Mouse (Mus musculus) neural tube, embryonic 11.5 days (tissue): Measurements from ENCODE around the gene Nobox. TPM values are rescaled to one million over a fixed set of nuclear protein-coding genes. Genes with fewer than 3 reads are reported as not detected.

ENCODE experiments used
- ATAC-seq: fragments of 200-750 bp; cut with Nextera tagmentation; 2 replicates; pipeline ENCODE4 v1.8.0; 2017; ENCODE audit warnings: moderate number of reproducible peaks, mild to moderate bottlenecking, moderate TSS enrichment, moderate library complexity; ENCODE audit not compliant: insufficient read depth, low FRiP score, low TSS enrichment
- DNase-seq: peaks from one replicate; pipeline ENCODE4 v3.0.0-alpha.2; 2015; ENCODE audit warnings: low spot score
- H3K27ac ChIP-seq: fragments of 300-500 bp; sonication (generic); 2 replicates; pipeline ENCODE4 v1.5.1; 2014; ENCODE audit warnings: low read depth, mild to moderate bottlenecking, low read length
- H3K27me3 ChIP-seq: fragments of 300-500 bp; sonication (generic); 2 replicates; pipeline ENCODE4 v1.6.1; 2014; ENCODE audit warnings: mild to moderate bottlenecking, low read length, mixed read lengths; ENCODE audit not compliant: control insufficient read depth, insufficient read depth
- H3K36me3 ChIP-seq: fragments of 300-500 bp; sonication (generic); 2 replicates; pipeline ENCODE4 v1.6.1; 2014; ENCODE audit warnings: mild to moderate bottlenecking, low read length, moderate library complexity, mixed read lengths; ENCODE audit not compliant: control insufficient read depth, insufficient read depth
- H3K4me1 ChIP-seq: fragments of 300-500 bp; sonication (generic); 2 replicates; pipeline ENCODE4 v1.6.1; 2014; ENCODE audit warnings: low read length, mixed read lengths; ENCODE audit not compliant: control insufficient read depth, insufficient read depth
- H3K4me2 ChIP-seq: fragments of 300-500 bp; sonication (generic); 2 replicates; pipeline ENCODE4 v1.6.1; 2014; ENCODE audit warnings: low read depth, mild to moderate bottlenecking, moderate library complexity
- H3K4me3 ChIP-seq: fragments of 300-500 bp; sonication (generic); 2 replicates; pipeline ENCODE4 v1.5.1; 2014; ENCODE audit warnings: low read depth, low read length
- H3K9ac ChIP-seq: fragments of 300-500 bp; sonication (generic); 2 replicates; pipeline ENCODE4 v1.6.1; 2014; ENCODE audit warnings: mild to moderate bottlenecking, low read length
- H3K9me3 ChIP-seq: fragments of 300-500 bp; sonication (generic); 2 replicates; pipeline ENCODE4 v1.6.1; 2016; ENCODE audit warnings: low read length; ENCODE audit not compliant: control insufficient read depth
- WGBS: fragments of 180-500 bp; shearing (Covaris S2); extraction: QIAGEN DNeasy Blood & Tissue Kit; methylation state at CpG from one replicate; pipeline ENCODE4 v1.1.7; 2014; 5-methylcytosine and 5-hydroxymethylcytosine counted together
- polyA plus RNA-seq: library from polyadenylated mRNA; unstranded; fragments of >200 nt; fragmentation: Nextera tagmentation; extraction: Ambion mirVana; gene quantifications from 2 replicates; pipeline ENCODE4 v1.2.1, GENCODE M21; 2014

Nobox gene
- polyA plus RNA-seq, 1 experiment from 2014 or later, result not detected

DNA sequence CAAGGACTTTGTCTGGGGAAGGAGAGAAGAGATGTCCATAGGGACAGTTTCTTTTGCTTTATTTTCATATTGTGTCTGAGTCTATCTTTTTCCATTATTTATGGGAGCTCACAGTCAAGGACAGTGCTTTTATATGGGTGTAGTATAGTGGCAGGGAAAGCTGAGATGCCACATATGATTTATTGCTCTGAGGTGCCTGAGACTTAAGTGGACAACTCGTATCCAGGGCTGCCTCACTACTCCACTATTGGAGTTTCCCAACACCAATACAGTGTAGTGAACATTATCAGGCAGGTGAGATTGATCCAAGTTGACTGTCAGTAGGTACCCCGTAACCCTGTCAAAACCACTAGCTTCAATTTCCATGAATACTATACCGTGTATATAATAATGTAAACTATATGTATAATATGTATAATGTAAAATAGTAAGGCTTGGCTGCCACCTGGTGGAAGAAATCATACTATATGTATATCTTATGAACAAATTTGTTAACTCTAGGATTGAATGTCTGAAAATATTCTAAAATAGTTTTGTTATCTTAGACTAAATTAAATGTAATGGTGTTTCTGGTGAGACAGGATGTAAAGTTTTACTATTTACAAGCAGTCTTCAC lies 26.4 kb upstream of the Nobox start:
- 81% methylated on average over 3 of the region's 3 CpGs for WGBS
- Histone ChIP-seq H3K36me3 (no peaks in the 10 kb centered on the region), H3K4me1 (no peaks in the 10 kb centered on the region), H3K9me3 (no peaks in the 10 kb centered on the region), H3K27ac (no peak overlapping the region), H3K27me3 (no peaks in the 10 kb centered on the region), H3K4me2 (no peak overlapping the region), H3K4me3 (no peak overlapping the region), H3K9ac (no peak overlapping the region)
- ATAC-seq (no peak), DNase-seq (no peak)

DNA sequence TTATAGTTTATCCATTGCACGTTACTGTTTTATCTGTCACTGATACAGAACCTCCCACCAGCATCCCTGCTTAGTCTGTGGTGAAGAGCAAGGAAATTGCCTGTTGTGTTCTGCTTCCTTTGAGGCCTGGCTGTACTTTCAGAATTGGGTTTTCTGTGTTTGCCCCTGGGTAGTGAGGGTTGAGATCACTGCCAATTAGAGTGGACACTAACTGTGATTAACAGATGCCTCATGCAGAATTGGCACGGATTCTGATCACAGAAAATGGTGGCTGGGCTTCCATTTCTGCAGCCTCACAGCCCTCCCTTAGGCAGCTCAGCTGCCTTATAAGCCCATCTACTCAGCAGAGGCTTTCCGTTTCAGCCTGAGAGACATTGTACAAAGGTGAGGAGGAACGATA lies 24.1 kb upstream of the Nobox start:
- Histone ChIP-seq H3K4me2 (no peak overlapping the region), H3K9ac (no peak overlapping the region), H3K9me3 (no peaks in the 10 kb centered on the region), H3K4me1 (no peaks in the 10 kb centered on the region), H3K36me3 (no peaks in the 10 kb centered on the region), H3K27ac (no peak overlapping the region), H3K27me3 (no peaks in the 10 kb centered on the region), H3K4me3 (no peak overlapping the region)
- WGBS, result 86% methylated on average over 4 of the region's 4 CpGs
- DNase-seq, result no peak
- ATAC-seq, result no peak

DNA sequence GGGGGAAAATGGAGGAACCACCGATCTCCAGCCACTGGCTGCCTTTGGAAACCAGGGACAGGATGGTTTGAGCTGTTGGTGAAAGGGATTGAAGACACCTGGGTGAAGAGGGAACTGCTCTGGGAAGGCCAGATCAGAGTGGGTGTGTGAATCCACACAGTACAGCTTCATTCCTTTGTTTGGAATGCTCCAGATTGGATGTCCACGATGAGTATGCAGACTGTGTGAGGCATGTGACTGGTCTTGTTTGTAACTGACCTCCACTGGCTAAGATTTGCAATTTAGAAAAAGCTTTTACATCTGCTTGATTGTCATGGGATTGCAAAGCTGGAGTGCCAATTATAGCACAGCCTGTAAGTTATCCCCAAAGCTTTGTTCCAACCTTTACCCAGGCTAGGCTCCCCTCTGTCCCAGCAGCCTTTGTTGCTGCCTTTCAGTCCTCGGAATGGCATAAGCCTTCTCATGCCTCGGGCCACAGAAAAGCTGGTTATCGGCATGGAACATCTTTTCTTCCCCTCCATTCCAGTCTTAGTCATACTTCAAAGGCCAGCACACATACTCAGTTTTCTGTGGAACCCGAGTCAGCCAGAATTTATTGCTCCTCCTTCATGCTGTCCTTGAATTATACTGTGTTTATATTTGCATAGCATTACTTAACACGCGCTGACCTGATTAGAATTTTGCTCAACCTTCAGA lies 3.8 kb upstream of the Nobox start:
- no peak overlapping the region for H3K27ac ChIP-seq
- DNase-seq (no peak), ATAC-seq (peak; percentile 42; the same call in 1 of the 2 replicates)
- no peaks in the 10 kb centered on the region for H3K27me3 ChIP-seq
- H3K36me3 ChIP-seq, result no peaks in the 10 kb centered on the region
- H3K4me3 ChIP-seq, result no peak overlapping the region
- no peaks in the 10 kb centered on the region for H3K4me1 ChIP-seq
- 70% methylated on average over 8 of the region's 8 CpGs for WGBS
- no peaks in the 10 kb centered on the region for H3K9me3 ChIP-seq
- H3K4me2 ChIP-seq, result no peak overlapping the region
- no peak overlapping the region for H3K9ac ChIP-seq

DNA sequence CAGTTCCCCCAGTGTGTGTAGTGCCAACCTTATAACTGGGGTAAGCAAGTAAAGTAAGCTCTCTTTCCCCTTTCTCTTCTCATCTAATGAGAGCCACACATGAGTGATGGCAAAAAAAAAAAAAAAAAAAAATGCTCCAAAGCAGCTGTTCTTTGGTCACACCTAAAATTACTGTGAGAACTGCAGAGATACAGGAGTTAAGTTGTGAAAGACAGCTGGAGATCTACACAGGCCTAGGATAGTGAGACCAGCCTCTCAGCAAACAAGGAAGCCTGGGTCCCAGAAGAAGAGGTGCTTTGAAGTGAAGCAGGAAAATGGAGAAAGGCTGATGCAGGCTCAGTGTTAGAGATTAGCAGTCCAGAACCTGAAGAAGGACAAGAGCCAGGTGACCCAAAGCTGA lies 3.2 kb upstream of the Nobox start:
- Histone ChIP-seq H3K27ac (no peak overlapping the region), H3K27me3 (no peaks in the 10 kb centered on the region)

DNA sequence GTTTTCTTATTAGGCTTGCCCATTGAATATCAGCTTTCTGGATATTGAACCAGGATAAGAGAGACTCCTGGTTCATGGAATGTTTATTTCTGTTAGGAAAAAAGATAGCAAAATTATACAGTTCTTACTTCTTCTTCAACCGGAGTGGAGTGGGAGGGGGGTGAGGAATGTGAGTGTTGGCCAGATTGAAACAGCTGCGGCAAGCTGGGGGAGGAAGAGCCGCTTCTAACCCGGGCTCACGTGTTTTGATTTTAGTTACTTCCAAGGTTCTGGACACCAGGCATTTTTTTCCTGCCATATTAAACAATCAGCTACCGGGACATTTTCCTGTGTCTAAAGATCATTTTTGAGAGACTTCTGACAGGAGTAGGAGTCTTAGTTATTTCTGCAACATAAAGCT lies 717 bp upstream of the Nobox start:
- no peak for ATAC-seq
- no peak overlapping the region for H3K4me2 ChIP-seq
- H3K27me3 ChIP-seq, result no peaks in the 10 kb centered on the region
- H3K4me1 ChIP-seq, result no peaks in the 10 kb centered on the region
- no peak overlapping the region for H3K9ac ChIP-seq
- no peaks in the 10 kb centered on the region for H3K36me3 ChIP-seq
- H3K4me3 ChIP-seq, result no peak overlapping the region
- WGBS, result 66% methylated on average over 6 of the region's 6 CpGs
- no peak overlapping the region for H3K27ac ChIP-seq
- no peak for DNase-seq
- H3K9me3 ChIP-seq, result no peaks in the 10 kb centered on the region

More for the DNA sequence above, 3.2 kb upstream of the Nobox start:
- ATAC-seq, result no peak
- Histone ChIP-seq H3K9ac (no peak overlapping the region), H3K4me2 (no peak overlapping the region), H3K9me3 (no peaks in the 10 kb centered on the region), H3K36me3 (no peaks in the 10 kb centered on the region), H3K4me3 (no peak overlapping the region), H3K4me1 (no peaks in the 10 kb centered on the region)
- no peak for DNase-seq

DNA sequence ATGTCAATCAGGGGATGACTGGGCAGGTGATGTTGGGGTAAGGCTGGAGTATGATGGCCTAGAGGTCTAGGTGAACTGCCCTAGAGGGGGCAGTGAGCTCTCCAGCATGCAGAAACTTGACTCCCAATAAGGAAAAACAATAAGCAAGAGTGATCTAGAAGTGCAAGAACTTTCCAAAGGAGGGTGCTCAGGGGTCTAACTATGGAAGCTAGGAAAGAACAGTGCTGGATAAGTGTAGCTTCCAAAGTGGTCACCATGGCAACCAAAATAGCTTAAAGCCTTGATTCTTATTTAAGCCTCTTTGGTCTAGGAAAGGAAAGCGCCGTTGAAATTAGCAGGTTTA lies 11.9 kb downstream of the Nobox start:
- no peaks in the 10 kb centered on the region for H3K27me3 ChIP-seq
- DNase-seq (no peak), ATAC-seq (peak; percentile 31; the same call in 1 of the 2 replicates)
- H3K27ac ChIP-seq, result no peak overlapping the region
- no peak overlapping the region for H3K4me3 ChIP-seq
- H3K9ac ChIP-seq, result no peak overlapping the region
- H3K4me1 ChIP-seq, result no peaks in the 10 kb centered on the region
- WGBS, result 45% methylated on average over 2 of the region's 2 CpGs
- no peaks in the 10 kb centered on the region for H3K36me3 ChIP-seq
- no peak overlapping the region for H3K4me2 ChIP-seq
- H3K9me3 ChIP-seq, result no peaks in the 10 kb centered on the region

DNA sequence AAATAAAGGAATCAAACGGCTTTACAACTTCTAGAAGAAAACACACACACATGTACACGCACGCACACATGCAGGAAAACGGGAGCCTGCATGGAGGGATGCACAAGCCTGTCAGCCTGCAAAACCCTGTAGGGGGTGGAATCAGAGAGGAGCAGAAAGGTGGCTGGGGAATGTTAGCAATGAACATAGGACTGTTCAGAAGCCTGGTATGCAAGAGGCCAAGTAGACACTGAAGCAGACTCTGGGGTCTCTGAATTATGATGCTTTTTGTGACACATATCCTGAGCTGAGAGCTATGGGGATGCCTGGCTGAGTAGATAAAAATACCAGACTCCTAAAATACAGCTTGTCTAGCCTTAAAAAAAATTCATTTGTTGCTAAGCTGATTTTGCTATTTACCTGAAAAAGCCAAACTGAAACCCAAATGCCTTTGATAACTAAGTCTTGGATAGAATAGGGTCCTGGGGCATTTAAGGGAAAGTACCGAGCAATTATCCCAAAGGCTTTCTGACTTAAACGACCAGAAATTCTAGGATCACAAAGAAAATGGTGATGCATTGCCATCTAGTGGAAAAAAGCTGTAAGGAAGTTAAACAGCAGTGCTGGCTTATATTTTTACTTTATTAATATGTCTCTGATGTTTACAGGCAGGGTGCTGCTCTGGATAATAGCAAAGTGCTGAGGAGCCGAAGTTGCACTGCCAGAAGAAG lies 12.4 kb downstream of the Nobox start:
- no peaks in the 10 kb centered on the region for H3K9me3 ChIP-seq
- no peaks in the 10 kb centered on the region for H3K36me3 ChIP-seq
- WGBS, result 51% methylated on average over 7 of the region's 7 CpGs
- H3K9ac ChIP-seq, result no peak overlapping the region
- H3K4me3 ChIP-seq, result no peak overlapping the region
- H3K27me3 ChIP-seq, result no peaks in the 10 kb centered on the region
- H3K27ac ChIP-seq, result no peak overlapping the region
- no peak for DNase-seq
- H3K4me1 ChIP-seq, result no peaks in the 10 kb centered on the region
- H3K4me2 ChIP-seq, result no peak overlapping the region
- peak; percentile 35; the same call in 1 of the 2 replicates for ATAC-seq

DNA sequence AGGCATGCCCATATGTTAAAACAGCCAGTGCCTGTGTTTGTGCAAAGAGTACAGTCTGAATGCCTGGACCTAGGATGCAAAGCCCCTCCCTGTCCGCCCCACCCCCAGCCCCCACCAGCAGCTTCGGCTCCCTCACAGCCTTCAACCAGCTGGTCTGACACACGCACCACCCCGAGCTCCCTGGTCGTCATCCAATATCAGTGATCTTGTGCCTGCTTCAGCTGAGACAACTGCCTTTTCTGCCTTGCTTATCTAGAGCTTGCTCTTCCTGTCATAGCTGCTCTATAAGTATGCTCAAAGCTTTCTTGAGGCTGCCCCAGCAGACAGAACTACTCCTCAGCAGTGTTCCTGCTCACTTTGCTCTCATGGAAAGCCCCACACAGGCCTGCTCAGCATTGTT lies 13.4 kb downstream of the Nobox start:
- no peak overlapping the region for H3K4me2 ChIP-seq
- no peaks in the 10 kb centered on the region for H3K36me3 ChIP-seq
- DNase-seq, result no peak
- WGBS, result 50% methylated on average over 5 of the region's 5 CpGs
- no peaks in the 10 kb centered on the region for H3K4me1 ChIP-seq
- ATAC-seq, result no peak
- no peak overlapping the region for H3K4me3 ChIP-seq
- no peaks in the 10 kb centered on the region for H3K27me3 ChIP-seq
- no peaks in the 10 kb centered on the region for H3K9me3 ChIP-seq
- H3K27ac ChIP-seq, result no peak overlapping the region
- H3K9ac ChIP-seq, result no peak overlapping the region

DNA sequence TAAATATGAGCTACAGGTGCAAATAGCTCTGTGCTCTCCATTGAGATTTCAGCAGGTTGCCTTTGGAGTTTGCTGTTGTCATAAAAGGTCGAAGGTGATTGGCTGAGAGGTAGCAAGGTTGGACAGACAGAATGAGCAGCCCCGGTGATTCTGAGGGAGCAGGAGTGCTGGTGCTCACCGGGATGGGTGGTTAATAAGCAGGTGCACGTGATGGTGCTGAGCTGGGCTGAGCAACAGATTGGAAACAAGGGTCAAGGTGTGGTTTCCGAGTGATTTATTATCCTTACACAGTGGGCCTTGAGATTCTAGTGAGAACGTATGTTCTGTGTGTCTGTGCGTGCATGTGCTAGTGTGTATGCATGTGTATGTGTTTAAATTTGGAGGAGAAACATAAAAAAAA lies 16.2 kb downstream of the Nobox start:
- Histone ChIP-seq H3K27me3 (no peaks in the 10 kb centered on the region), H3K27ac (no peak overlapping the region), H3K4me1 (no peaks in the 10 kb centered on the region), H3K9ac (no peak overlapping the region), H3K4me3 (no peak overlapping the region), H3K9me3 (no peaks in the 10 kb centered on the region), H3K4me2 (no peak overlapping the region), H3K36me3 (no peaks in the 10 kb centered on the region)
- ATAC-seq (no peak), DNase-seq (no peak)
- 82% methylated on average over 7 of the region's 7 CpGs for WGBS
